Mouse (Mus musculus) olfactory bulb, adult 2 months (tissue): Measurements from ENCODE around the gene Il1b.

Experiments used
- CTCF ChIP-seq: fragments of 200-500 bp; IDR thresholded peaks from 2 replicates; pipeline ENCODE4 v1.5.1; 2012; ENCODE audit warnings: low read depth, mild to moderate bottlenecking, low read length, moderate library complexity; ENCODE audit not compliant: insufficient read depth
- POLR2A ChIP-seq: fragments of 200-500 bp; IDR thresholded peaks from 2 replicates; pipeline ENCODE4 v1.6.1; 2012; ENCODE audit warnings: mild to moderate bottlenecking, low read depth, low read length, moderate library complexity; ENCODE audit not compliant: insufficient read depth

- TF ChIP-seq CTCF (no peak), POLR2A (no peak)
These were observed 56.1 kb downstream of the Il1b start for GRCm38 (mm10) chr2:129314880-129315279.
